Mouse (Mus musculus): ENCODE measurements around the gene Bmp8a.

- TF ChIP-seq POLR2A (IDR thresholded peaks at IDR 0.05; ENCODE audit: borderline replicate concordance, control insufficient read depth, low read depth, low read length) (no peak), CTCF (IDR thresholded peaks at IDR 0.05; ENCODE audit: control insufficient read depth, insufficient read depth, low read length) (no peak)
These were observed 20.5 kb upstream of the Bmp8a start for GRCm38 (mm10) chr4:123363555-123363954.
